Mouse (Mus musculus) layer of hippocampus, postnatal 14 days (tissue): Measurements from ENCODE around the gene Mtf1. TPM values are rescaled to one million over a fixed set of nuclear protein-coding genes. Genes with fewer than 3 reads are reported as not detected.

Source experiments
- DNase-seq, 2 experiments: peaks; one replicate each; pipeline ENCODE4 v3.0.0; 2021 to 2022; ENCODE audit warnings: low spot score in 2 of 2, mixed read lengths in 1 of 2
- long read RNA-seq, 2 experiments: library from polyadenylated mRNA; stranded (forward); transcript quantifications; one replicate each; pipeline ENCODE4 v2.0.0; 2021
- total RNA-seq, 2 experiments: library from RNA; stranded (reverse); gene quantifications; 2 replicates each; pipeline ENCODE4 v1.2.3; 2021

The Mtf1 gene
- 10 to 100 TPM; 24.6 to 27.5 TPM for total RNA-seq
- long read RNA-seq, experiment 1, full-length matches to known transcripts: 12 of 19 reads
- long read RNA-seq, experiment 1, partial matches to known transcripts: 1 of 19 reads
- long read RNA-seq, experiment 1, other reads (novel, unspliced or antisense): 6 of 19 reads
- long read RNA-seq, experiment 2, full-length matches to known transcripts: 10 of 18 reads
- long read RNA-seq, experiment 2, partial matches to known transcripts: 5 of 18 reads
- long read RNA-seq, experiment 2, other reads (novel, unspliced or antisense): 3 of 18 reads

DNA sequence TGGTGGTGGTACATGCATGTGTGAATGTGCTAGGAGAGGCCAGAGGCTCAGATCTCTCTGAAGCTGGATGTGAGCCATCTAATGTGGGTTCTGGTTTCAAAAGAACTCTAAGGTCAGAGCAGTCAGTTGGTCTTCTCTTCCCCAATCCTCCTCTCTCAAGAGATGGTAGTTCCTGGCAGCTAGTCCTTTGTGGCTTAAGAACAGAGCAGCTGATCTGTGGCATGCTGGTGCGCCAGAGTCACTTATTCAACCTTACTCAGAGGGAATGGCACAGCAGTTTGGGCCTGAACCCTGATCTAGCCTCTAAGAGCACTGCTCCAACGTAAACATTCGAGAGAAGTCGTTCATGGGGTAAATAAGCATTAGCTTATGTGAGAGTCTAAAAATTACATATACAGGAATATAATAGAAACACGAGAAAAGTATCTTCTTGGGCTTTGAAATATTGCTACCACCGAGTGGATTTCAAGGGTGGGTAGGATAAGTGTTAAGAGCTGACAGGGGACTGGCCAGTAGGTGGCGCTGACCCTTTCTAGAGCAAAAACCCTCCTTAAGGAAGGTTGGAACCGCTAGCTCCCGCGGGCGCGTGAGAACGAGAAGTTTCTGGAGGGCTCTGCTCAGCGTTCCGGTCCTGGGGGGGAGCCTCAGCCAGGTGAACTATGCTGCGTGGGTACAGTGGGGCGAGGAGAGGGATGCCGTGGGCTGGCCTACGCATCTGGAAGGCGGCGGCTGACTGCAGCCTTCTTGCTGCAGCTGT, at the start of gene Mtf1:
Gene Mtf1 (plus strand): TSS at position 553 of the 757 bp plus-strand sequence.
- peak; percentile 85 to 89 for DNase-seq

- no peak for DNase-seq
Observed at GRCm38 (mm10) chr4:124752281-124753199, 49.4 kb upstream of the Mtf1 start.

DNA sequence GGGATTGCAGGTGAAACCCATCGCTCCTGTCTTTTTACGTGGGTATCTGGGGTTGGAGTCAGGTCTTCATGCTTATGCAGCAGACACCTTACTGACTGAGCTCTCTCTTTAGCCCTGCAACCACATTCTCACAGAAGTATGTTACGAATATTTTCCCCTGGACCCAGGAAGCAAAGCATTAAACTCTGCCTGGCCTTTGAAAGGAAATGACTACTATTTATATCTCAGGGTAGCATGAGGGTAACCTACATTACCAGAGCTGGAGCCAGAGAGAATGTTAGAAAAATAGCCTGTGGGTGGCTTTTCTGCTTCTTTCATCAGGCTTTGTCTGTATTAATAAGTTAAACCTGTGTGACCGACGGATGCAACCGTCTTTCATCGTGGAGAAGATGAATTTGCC, 46.4 kb upstream of the Mtf1 start:
- DNase-seq: no peak

- DNase-seq: no peak
Observed at GRCm38 (mm10) chr4:124759305-124759811, 42.5 kb upstream of the Mtf1 start.

- no peak for DNase-seq
Observed at GRCm38 (mm10) chr4:124761201-124761600, 40.7 kb upstream of the Mtf1 start.

DNA sequence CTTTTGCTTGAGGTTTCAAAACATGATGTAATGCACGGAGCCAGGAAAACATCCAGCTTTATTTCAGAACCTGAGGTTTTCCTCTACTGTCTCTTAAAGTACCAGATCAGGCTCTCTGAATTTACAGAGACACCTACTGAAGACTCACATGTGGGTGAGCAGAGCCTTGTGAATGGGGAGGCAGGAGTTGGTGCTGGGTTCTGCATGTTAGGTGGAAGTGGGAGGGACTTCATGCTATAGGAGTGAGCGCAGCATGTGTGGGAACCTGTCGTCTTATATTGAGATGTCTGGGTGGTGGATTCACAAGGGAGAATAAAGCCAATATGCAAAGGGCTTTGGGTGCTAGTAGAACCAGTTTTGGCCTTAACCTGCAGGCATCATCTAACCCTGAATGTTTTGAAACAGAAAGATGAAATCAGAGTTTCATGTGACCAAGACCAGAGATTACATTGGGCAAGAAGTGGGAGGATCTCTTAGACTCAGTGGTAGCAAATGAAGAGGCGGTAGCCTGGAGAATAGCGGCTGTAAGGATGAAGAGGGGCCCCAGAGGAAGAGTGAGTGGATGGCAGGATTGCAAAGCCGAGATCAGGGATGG, 38.9 kb upstream of the Mtf1 start:
- DNase-seq: no peak

- DNase-seq: no peak
Observed at GRCm38 (mm10) chr4:124765802-124766565, 35.9 kb upstream of the Mtf1 start.

- no peak for DNase-seq
Observed at GRCm38 (mm10) chr4:124766566-124766940, 35.4 kb upstream of the Mtf1 start.

DNA sequence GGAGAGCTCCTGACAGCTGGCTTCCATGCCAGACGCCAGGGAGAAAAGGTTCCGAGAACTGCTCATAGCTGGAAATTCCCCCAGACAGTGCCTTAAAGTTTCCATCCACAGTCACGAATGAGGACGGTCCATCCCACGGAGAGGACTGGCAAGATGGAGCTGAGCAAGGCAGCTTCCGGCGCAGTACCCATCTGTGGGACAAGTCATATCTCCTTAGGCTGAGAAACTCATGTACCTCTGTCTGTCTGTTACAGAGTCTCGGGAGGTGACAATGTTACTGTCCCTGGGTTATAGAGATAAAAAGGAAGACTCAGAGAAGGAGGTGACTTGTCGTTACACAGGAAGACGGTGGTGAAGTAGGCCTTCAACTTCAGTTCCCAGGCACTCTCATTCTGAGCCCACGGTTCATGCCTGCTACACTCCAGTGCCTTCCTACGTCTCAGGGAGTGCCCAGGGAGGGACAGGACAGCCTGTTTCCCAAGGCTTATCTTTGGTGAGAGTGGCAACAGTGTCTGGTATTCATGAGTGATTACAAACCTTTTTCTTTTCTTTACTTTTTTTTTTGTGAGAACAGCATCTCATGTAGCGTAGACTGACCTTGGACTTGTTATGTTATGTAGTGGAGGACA, 32.8 kb upstream of the Mtf1 start:
- DNase-seq: no peak

GRCm38 (mm10) chr4:124770624-124771023, 31.3 kb upstream of the Mtf1 start:
- peak in 1 of 2 experiments; percentile 31 for DNase-seq

GRCm38 (mm10) chr4:124772125-124772524, 29.8 kb upstream of the Mtf1 start:
- DNase-seq: no peak

DNA sequence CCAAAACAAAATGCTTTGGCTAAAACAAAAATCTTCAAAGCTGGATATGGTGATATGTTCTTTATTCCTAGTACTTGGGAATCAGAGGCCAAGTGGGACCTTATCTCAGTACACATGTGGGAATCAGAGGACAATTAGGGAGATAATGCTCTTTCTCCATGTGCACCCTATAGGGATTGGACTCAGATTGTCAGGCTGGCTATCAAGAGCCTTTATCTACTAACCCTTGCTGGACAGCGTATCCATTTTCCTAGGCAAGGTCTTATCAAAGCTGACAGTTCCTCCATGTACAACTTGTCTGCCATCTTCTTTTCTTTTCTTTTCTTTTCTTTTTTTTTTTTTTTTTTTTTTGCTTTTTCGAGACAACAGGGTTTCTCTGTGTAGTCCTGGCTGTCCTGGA, 28.5 kb upstream of the Mtf1 start:
- no peak for DNase-seq

DNA sequence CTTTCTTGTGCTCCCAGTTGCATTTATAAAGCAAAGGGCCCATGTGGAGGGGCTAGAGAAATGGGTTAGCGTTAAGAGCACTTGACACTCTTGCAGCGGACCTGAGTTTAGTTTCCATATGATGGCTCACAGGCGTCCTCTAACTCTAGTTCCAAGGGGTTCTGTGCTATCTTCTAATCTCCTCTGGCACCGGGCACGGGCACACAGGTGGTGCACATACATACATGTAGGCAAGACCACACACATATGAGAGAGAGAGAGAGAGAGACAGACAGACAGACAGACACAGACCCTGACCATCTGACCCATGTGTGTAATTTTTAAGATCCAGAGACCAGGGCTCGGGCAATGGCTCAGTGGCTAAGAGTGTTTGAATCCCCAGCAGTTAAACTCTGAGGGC, 27.9 kb upstream of the Mtf1 start:
- no peak for DNase-seq

DNA sequence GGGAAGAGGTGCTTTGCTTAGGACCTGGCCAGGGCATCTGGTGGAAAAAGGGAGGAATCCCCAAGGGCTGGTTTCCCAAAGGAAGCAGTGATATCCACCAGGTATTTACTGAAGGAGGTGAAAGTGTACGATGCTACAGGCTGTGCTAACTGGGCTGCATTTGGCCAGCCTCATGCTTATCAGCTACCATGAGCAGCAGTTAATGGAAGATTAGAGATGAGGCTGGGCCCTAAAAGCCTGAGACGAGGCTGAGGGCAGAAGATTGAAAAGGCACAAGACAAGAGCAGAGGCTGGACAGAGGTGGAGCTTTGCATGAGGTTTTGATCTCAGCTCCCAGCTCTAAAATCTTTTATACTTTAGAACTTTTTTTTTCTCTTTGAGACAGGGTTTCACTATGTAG, 27.5 kb upstream of the Mtf1 start:
- no peak for DNase-seq

- DNase-seq: no peak
Observed at GRCm38 (mm10) chr4:124781361-124781760, 20.5 kb upstream of the Mtf1 start.

DNA sequence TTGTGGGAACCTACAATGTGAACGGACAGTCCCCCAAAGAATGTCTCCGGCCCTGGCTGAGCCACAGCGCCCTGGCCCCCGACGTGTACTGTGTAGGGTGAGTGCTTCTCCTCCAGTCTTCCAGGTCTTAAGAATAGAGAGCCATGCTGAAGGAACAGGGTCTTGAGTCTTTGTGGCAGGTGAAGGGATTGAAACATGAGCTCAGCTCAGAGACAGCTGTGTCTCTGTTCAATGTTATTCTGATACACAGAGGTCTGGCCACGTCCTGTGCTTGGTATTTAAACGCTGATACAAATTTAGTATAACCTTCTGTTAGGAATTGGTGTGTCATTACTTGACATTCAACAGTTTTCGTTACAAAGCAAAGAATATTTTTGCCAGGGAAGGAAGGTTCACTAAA, 19.5 kb upstream of the Mtf1 start:
- no peak for DNase-seq

GRCm38 (mm10) chr4:124783937-124784336, 18.0 kb upstream of the Mtf1 start:
- no peak for DNase-seq

- DNase-seq: no peak
Observed at GRCm38 (mm10) chr4:124790013-124790412, 11.9 kb upstream of the Mtf1 start.

DNA sequence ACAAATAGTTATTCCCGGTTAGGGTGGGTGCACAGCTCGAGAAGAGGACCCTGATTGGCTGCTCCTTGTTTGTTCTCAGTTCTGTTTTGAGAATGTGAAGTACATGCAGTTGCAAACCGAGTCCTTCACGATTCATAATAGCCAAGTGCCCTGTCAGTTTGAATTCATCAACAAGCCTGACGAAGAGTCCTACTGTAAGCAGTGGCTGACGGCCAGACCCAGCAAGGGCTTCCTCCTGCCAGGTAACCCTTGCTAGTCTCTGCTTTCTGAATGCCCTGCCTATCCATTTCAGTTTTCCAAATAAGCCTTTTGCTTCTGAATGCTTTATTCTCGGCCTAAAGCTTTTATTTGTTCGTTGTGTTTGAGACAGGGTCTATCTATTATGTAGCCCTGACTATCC, 9.8 kb upstream of the Mtf1 start:
- DNase-seq: no peak

- no peak for DNase-seq
Observed at GRCm38 (mm10) chr4:124796141-124796540, 5.8 kb upstream of the Mtf1 start.
